Mouse (Mus musculus) olfactory bulb, adult 2 months (tissue): ENCODE data around the gene 1700024P04Rik.

Experiments
- CTCF ChIP-seq: fragments of 200-500 bp; IDR thresholded peaks from 2 replicates; pipeline ENCODE4 v1.5.1; 2012; ENCODE audit warnings: low read depth, mild to moderate bottlenecking, low read length, moderate library complexity; ENCODE audit not compliant: insufficient read depth
- POLR2A ChIP-seq: fragments of 200-500 bp; IDR thresholded peaks from 2 replicates; pipeline ENCODE4 v1.6.1; 2012; ENCODE audit warnings: mild to moderate bottlenecking, low read depth, low read length, moderate library complexity; ENCODE audit not compliant: insufficient read depth

DNA sequence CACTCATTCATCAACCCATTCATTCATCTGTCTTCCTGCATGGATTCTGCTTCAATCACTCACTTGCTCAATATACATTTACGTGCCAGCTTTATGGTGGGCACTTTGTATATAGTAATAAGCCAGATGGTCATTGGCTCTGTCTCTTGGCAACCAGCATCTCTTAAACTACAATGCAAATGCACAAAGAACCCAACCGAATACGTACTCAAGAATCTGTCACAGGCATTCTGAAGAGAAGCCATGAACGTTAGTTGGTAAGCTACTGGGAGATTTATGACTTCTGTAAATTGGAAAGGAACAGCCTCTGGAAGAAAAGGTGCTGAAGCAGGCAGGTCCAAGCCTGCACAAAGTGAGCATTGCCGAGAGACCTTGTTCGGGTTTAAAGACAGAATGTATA, 36.8 kb upstream of the 1700024P04Rik start:
- TF ChIP-seq CTCF (no peak), POLR2A (no peak)
